ENCODE assay signal across 14 mouse cellular contexts in genomic region chr15:82277591-82277990, GRCm38 (mm10). TPM values are rescaled to one million over a fixed set of nuclear protein-coding genes. Genes with fewer than 3 reads are reported as not detected.
DNase-seq lines count a peak whose midpoint lies in the region; ATAC-seq lines count a peak whose summit lies in the region.
"Had no signal": no experiment of that assay in that cellular context is flagged by ENCODE, and none has a peak within 500 bp of the region (broad histone marks: within the 10 kb centered on the region; RNA-seq: fewer than 3 reads in every experiment).

No protein-coding gene starts in this region.

- peaks cover 17% of the 10 kb centered on the region for H3K27me3 ChIP-seq in forebrain, embryonic 12.5 days
- peaks cover 36% of the 10 kb centered on the region for H3K27me3 ChIP-seq in forebrain, embryonic 10.5 days (ENCODE audit: poor library complexity, severe bottlenecking)
- H3K27me3 ChIP-seq in hindbrain, embryonic 12.5 days = peaks cover 10% of the 10 kb centered on the region
- H3K27me3 ChIP-seq in midbrain, embryonic 15.5 days (replicated peaks) = no peaks in the 10 kb centered on the region

- H3K27ac ChIP-seq in forebrain, embryonic 12.5 days = no peak overlapping the region
- no peak overlapping the region for H3K27ac ChIP-seq in forebrain, embryonic 10.5 days
- H3K27ac ChIP-seq in hindbrain, embryonic 12.5 days = no peak overlapping the region
- no peak overlapping the region for H3K27ac ChIP-seq in midbrain, embryonic 15.5 days

- peaks cover 51% of the 10 kb centered on the region for H3K36me3 ChIP-seq in forebrain, embryonic 12.5 days (replicated peaks)
- H3K36me3 ChIP-seq in forebrain, embryonic 10.5 days (replicated peaks) = peaks cover 61% of the 10 kb centered on the region
- H3K36me3 ChIP-seq in hindbrain, embryonic 12.5 days = peaks cover 39% of the 10 kb centered on the region
- H3K36me3 ChIP-seq in midbrain, embryonic 15.5 days (replicated peaks) = peaks cover 14% of the 10 kb centered on the region

- H3K4me1 ChIP-seq in forebrain, embryonic 12.5 days = peaks cover 38% of the 10 kb centered on the region
- H3K4me1 ChIP-seq in forebrain, embryonic 10.5 days = peaks cover 39% of the 10 kb centered on the region
- peaks cover 34% of the 10 kb centered on the region for H3K4me1 ChIP-seq in hindbrain, embryonic 12.5 days
- H3K4me1 ChIP-seq in midbrain, embryonic 15.5 days = peaks cover 39% of the 10 kb centered on the region

- ATAC-seq in forebrain, embryonic 12.5 days (ENCODE audit: low FRiP score) = no peak
- ATAC-seq in hindbrain, embryonic 12.5 days (ENCODE audit: low FRiP score) = no peak
- ATAC-seq in midbrain, embryonic 15.5 days (replicated peaks) = no peak
- no peak for ATAC-seq in activated CD4-positive, CD25-positive, alpha-beta regulatory T cell, adult 4 months

- no peak for DNase-seq in forebrain, embryonic 10.5 days (ENCODE audit: extremely low spot score, low spot score)
- DNase-seq in cerebellum, adult 9-10 months = peak; percentile 94
- no peak for DNase-seq in gastrocnemius, postnatal 4 days (ENCODE audit: low spot score in 2 of 2)
- no peak for DNase-seq in urinary bladder, postnatal 4 days (ENCODE audit: low spot score in 2 of 2)
- DNase-seq: embryo, embryonic 11 days; kidney, postnatal 10 days; liver had no signal

- WGBS in forebrain, embryonic 12.5 days = 80% methylated on average over 5 of the region's 5 CpGs
- WGBS in forebrain, embryonic 10.5 days = 89% methylated on average over 5 of the region's 5 CpGs
- WGBS in hindbrain, embryonic 12.5 days = 73% methylated on average over 5 of the region's 5 CpGs
- 65% methylated on average over 5 of the region's 5 CpGs for WGBS in midbrain, embryonic 15.5 days

- no peaks in the 10 kb centered on the region for H3K9me3 ChIP-seq in forebrain, embryonic 12.5 days
- no peaks in the 10 kb centered on the region for H3K9me3 ChIP-seq in forebrain, embryonic 10.5 days
- H3K9me3 ChIP-seq in hindbrain, embryonic 12.5 days (replicated peaks) = no peaks in the 10 kb centered on the region
- H3K9me3 ChIP-seq in midbrain, embryonic 15.5 days = no peaks in the 10 kb centered on the region

- H3K9ac ChIP-seq in forebrain, embryonic 12.5 days = 0 out of 2 replicates have a peak overlapping the region, but pooled peaks have one; percentile 1
- H3K9ac ChIP-seq in hindbrain, embryonic 12.5 days = no peak overlapping the region
- H3K9ac ChIP-seq in midbrain, embryonic 15.5 days = peak overlapping the region; percentile 25; the same call in 1 of the 2 replicates

- peak overlapping the region; percentile 75 for H3K4me2 ChIP-seq in forebrain, embryonic 12.5 days
- peak overlapping the region; percentile 80 for H3K4me2 ChIP-seq in hindbrain, embryonic 12.5 days (replicated peaks)
- H3K4me2 ChIP-seq in midbrain, embryonic 15.5 days = peak overlapping the region; percentile 76

- H3K4me3 ChIP-seq in forebrain, embryonic 12.5 days (replicated peaks) = 0 out of 2 replicates have a peak overlapping the region, but pooled peaks have one; percentile 4
- H3K4me3 ChIP-seq in forebrain, embryonic 10.5 days = no peak overlapping the region
- H3K4me3 ChIP-seq in hindbrain, embryonic 12.5 days = peak overlapping the region; percentile 81
- H3K4me3 ChIP-seq in midbrain, embryonic 15.5 days = peak overlapping the region; percentile 94; the same call in 1 of the 2 replicates

RNA-seq across cellular contexts. Expression of gene Sept3, which starts 2.9 kb away (rescaled TPM):
- 223 and 233 TPM in 2 replicates for polyA plus RNA-seq in forebrain, embryonic 12.5 days (2016; fragmentation: Nextera tagmentation; extraction: Ambion mirVana)
- 62.1 and 62.5 TPM in 2 replicates for polyA plus RNA-seq in forebrain, embryonic 10.5 days (2016; fragmentation: Nextera tagmentation; extraction: Ambion mirVana)
- 234 and 254 TPM in 2 replicates for polyA plus RNA-seq in hindbrain, embryonic 12.5 days (2016; fragmentation: Nextera tagmentation; extraction: Ambion mirVana)
- 454 and 479 TPM in 2 replicates for polyA plus RNA-seq in midbrain, embryonic 15.5 days (2015; fragmentation: Nextera tagmentation; extraction: Ambion mirVana)
- polyA plus RNA-seq in activated CD4-positive, CD25-positive, alpha-beta regulatory T cell, adult 4 months (2017; shearing (Covaris generic)) = not detected
- total RNA-seq in gastrocnemius, postnatal 4 days (2021) = 1 to 10 TPM; 1.2 to 1.9 TPM

RNA-seq across cellular contexts. Expression of gene Wbp2nl, which starts 21.2 kb away (rescaled TPM):
- 0.14 and 0.18 TPM in 2 replicates for polyA plus RNA-seq in forebrain, embryonic 12.5 days (2016; fragmentation: Nextera tagmentation; extraction: Ambion mirVana)
- 0.10 and 0.11 TPM in 2 replicates for polyA plus RNA-seq in forebrain, embryonic 10.5 days (2016; fragmentation: Nextera tagmentation; extraction: Ambion mirVana)
- polyA plus RNA-seq in hindbrain, embryonic 12.5 days (2016; fragmentation: Nextera tagmentation; extraction: Ambion mirVana) = not detected in 2 replicates
- polyA plus RNA-seq in midbrain, embryonic 15.5 days (2015; fragmentation: Nextera tagmentation; extraction: Ambion mirVana) = not detected in 2 replicates
- polyA plus RNA-seq in activated CD4-positive, CD25-positive, alpha-beta regulatory T cell, adult 4 months (2017; shearing (Covaris generic)) = not detected
- not detected for total RNA-seq in gastrocnemius, postnatal 4 days (2021)
- total RNA-seq: adrenal gland, adult 18-20 months; gastrocnemius, adult 18-20 months had no signal
- polyA plus RNA-seq: heart, postnatal 0 days had no signal

RNA-seq across cellular contexts. Expression of gene 1500009C09Rik, which starts 25.4 kb away (rescaled TPM):
- 3.9 and 4.7 TPM in 2 replicates for polyA plus RNA-seq in forebrain, embryonic 12.5 days (2016; fragmentation: Nextera tagmentation; extraction: Ambion mirVana)
- polyA plus RNA-seq in forebrain, embryonic 10.5 days (2016; fragmentation: Nextera tagmentation; extraction: Ambion mirVana) = 0.26 TPM in 1 of 2 replicates, not detected in the other
- polyA plus RNA-seq in hindbrain, embryonic 12.5 days (2016; fragmentation: Nextera tagmentation; extraction: Ambion mirVana) = 1.3 and 1.6 TPM in 2 replicates
- 22.6 and 24.0 TPM in 2 replicates for polyA plus RNA-seq in midbrain, embryonic 15.5 days (2015; fragmentation: Nextera tagmentation; extraction: Ambion mirVana)
- polyA plus RNA-seq in activated CD4-positive, CD25-positive, alpha-beta regulatory T cell, adult 4 months (2017; shearing (Covaris generic)) = not detected
- not detected for total RNA-seq in gastrocnemius, postnatal 4 days (2021)
- total RNA-seq: gastrocnemius, adult 18-20 months had no signal
- polyA plus RNA-seq: heart, postnatal 0 days had no signal

RNA-seq across cellular contexts. Expression of gene Cenpm, which starts 33.0 kb away (rescaled TPM):
- 81.3 and 86.4 TPM in 2 replicates for polyA plus RNA-seq in forebrain, embryonic 12.5 days (2016; fragmentation: Nextera tagmentation; extraction: Ambion mirVana)
- 95.1 and 97.3 TPM in 2 replicates for polyA plus RNA-seq in forebrain, embryonic 10.5 days (2016; fragmentation: Nextera tagmentation; extraction: Ambion mirVana)
- polyA plus RNA-seq in hindbrain, embryonic 12.5 days (2016; fragmentation: Nextera tagmentation; extraction: Ambion mirVana) = 51.1 and 51.4 TPM in 2 replicates
- polyA plus RNA-seq in midbrain, embryonic 15.5 days (2015; fragmentation: Nextera tagmentation; extraction: Ambion mirVana) = 10.7 and 13.6 TPM in 2 replicates
- 10 to 100 TPM; 21.6 to 34.7 TPM for polyA plus RNA-seq in activated CD4-positive, CD25-positive, alpha-beta regulatory T cell, adult 4 months (2017; shearing (Covaris generic))
- total RNA-seq in gastrocnemius, postnatal 4 days (2021) = 10 to 100 TPM in 1 of 2 experiments, 1 to 10 TPM in 1; 8.5 to 14.4 TPM
- total RNA-seq: gastrocnemius, adult 18-20 months had no signal

RNA-seq across cellular contexts. Expression of gene Tnfrsf13c, which starts 53.4 kb away (rescaled TPM):
- polyA plus RNA-seq in forebrain, embryonic 12.5 days (2016; fragmentation: Nextera tagmentation; extraction: Ambion mirVana) = 0.24 and 0.29 TPM in 2 replicates
- 0.18 TPM in 1 of 2 replicates, not detected in the other for polyA plus RNA-seq in forebrain, embryonic 10.5 days (2016; fragmentation: Nextera tagmentation; extraction: Ambion mirVana)
- 0.18 and 0.34 TPM in 2 replicates for polyA plus RNA-seq in hindbrain, embryonic 12.5 days (2016; fragmentation: Nextera tagmentation; extraction: Ambion mirVana)
- polyA plus RNA-seq in midbrain, embryonic 15.5 days (2015; fragmentation: Nextera tagmentation; extraction: Ambion mirVana) = 0.08 and 0.26 TPM in 2 replicates
- 10 to 100 TPM in 1 of 2 experiments, 1 to 10 TPM in 1; 2.5 to 10.9 TPM for polyA plus RNA-seq in activated CD4-positive, CD25-positive, alpha-beta regulatory T cell, adult 4 months (2017; shearing (Covaris generic))
- total RNA-seq in gastrocnemius, postnatal 4 days (2021) = under 1 TPM in 1 of 2 experiments, not detected in 1; 0.66 TPM
- total RNA-seq: gastrocnemius, adult 18-20 months had no signal
- polyA plus RNA-seq: heart, postnatal 0 days had no signal

Comparison
In these comparisons a context has a peak if more than half of its experiments do, and no peak if none do; other contexts are left out.
1. RNA of gene Sept3, which starts 2.9 kb away (polyA plus RNA-seq): 454 to 479 TPM in midbrain, embryonic 15.5 days, 234 to 254 TPM in hindbrain, embryonic 12.5 days, 223 to 233 TPM in forebrain, embryonic 12.5 days and 62.1 to 62.5 TPM in forebrain, embryonic 10.5 days; not detected in activated CD4-positive, CD25-positive, alpha-beta regulatory T cell, adult 4 months; every median in the first group is over 10 times any median in the second.
2. Peak in every context shown above with its lines, with median percentiles within 50 percentile points of each other: H3K4me2 ChIP-seq.